Mouse (Mus musculus): ENCODE results near the gene Krt34. TPM values are rescaled to one million over a fixed set of nuclear protein-coding genes. Genes with fewer than 3 reads are reported as not detected.

The Krt34 gene
- total RNA-seq, 1 experiment: not detected

- no peak for DNase-seq (ENCODE audit: low read depth, low spot score)
- no peak overlapping the region for H3K4me3 ChIP-seq (ENCODE audit: insufficient read depth in 1 of 2, low read depth in 1 of 2, low read length in 2 of 2, poor library complexity in 1 of 2, severe bottlenecking in 1 of 2)
Observed at GRCm38 (mm10) chr11:99989881-99990405, 51.4 kb downstream of the Krt34 start.

GRCm38 (mm10) chr11:99988530-99988929, 52.8 kb downstream of the Krt34 start:
- H3K4me1 ChIP-seq (ENCODE audit: control insufficient read depth in 2 of 2, insufficient read depth in 2 of 2, low read length in 2 of 2, poor library complexity in 1 of 2): no peaks in the 10 kb centered on the region
- no peak overlapping the region for H3K27ac ChIP-seq (ENCODE audit: insufficient read depth, low read depth, low read length, poor library complexity, severe bottlenecking)
- no peaks in the 10 kb centered on the region for H3K36me3 ChIP-seq (ENCODE audit: control insufficient read depth, insufficient read depth, low read length, poor library complexity, severe bottlenecking)
- DNase-seq (ENCODE audit: low read depth, low spot score): no peak
- H3K4me3 ChIP-seq (ENCODE audit: insufficient read depth in 1 of 2, low read depth in 1 of 2, low read length in 2 of 2, poor library complexity in 1 of 2, severe bottlenecking in 1 of 2): no peak overlapping the region
- no peak for TF ChIP-seq ZNF384 (IDR thresholded peaks at IDR 0.05; ENCODE audit: low read depth, low read length)
- no peak for TF ChIP-seq HCFC1 (IDR thresholded peaks at IDR 0.05; ENCODE audit: borderline replicate concordance, insufficient read depth, low read length)
- no peak for TF ChIP-seq MAFK (IDR thresholded peaks at IDR 0.05; ENCODE audit: insufficient read depth, low read depth, low read length)
- TF ChIP-seq ZC3H11A (IDR thresholded peaks at IDR 0.05; ENCODE audit: borderline replicate concordance, low read depth, low read length): no peak
- TF ChIP-seq CHD2 (IDR thresholded peaks at IDR 0.05; ENCODE audit: low read depth, low read length): no peak
- H3K9me3 ChIP-seq (ENCODE audit: control insufficient read depth, insufficient read depth, low read depth, low read length): no peaks in the 10 kb centered on the region
- no peak overlapping the region for H3K9ac ChIP-seq (ENCODE audit: insufficient read depth, low read depth, low read length, poor library complexity, severe bottlenecking)
- in situ Hi-C loops (cut with MboI; ENCODE audit: low sequenced_read_pairs in 2 of 2, unreplicated experiment in 2 of 2): no loop called here

More at GRCm38 (mm10) chr11:99989881-99990405, 51.4 kb downstream of the Krt34 start:
- in situ Hi-C loops (cut with MboI; ENCODE audit: low sequenced_read_pairs in 2 of 2, unreplicated experiment in 2 of 2): no loop called here
- H3K4me1 ChIP-seq (ENCODE audit: control insufficient read depth in 2 of 2, insufficient read depth in 2 of 2, low read length in 2 of 2, poor library complexity in 1 of 2): no peaks in the 10 kb centered on the region
- H3K9ac ChIP-seq (ENCODE audit: insufficient read depth, low read depth, low read length, poor library complexity, severe bottlenecking): no peak overlapping the region
- no peaks in the 10 kb centered on the region for H3K9me3 ChIP-seq (ENCODE audit: control insufficient read depth, insufficient read depth, low read depth, low read length)
- no peak for TF ChIP-seq HCFC1 (IDR thresholded peaks at IDR 0.05; ENCODE audit: borderline replicate concordance, insufficient read depth, low read length)
- TF ChIP-seq MAFK (IDR thresholded peaks at IDR 0.05; ENCODE audit: insufficient read depth, low read depth, low read length): no peak
- no peak for TF ChIP-seq ZNF384 (IDR thresholded peaks at IDR 0.05; ENCODE audit: low read depth, low read length)
- TF ChIP-seq CHD2 (IDR thresholded peaks at IDR 0.05; ENCODE audit: low read depth, low read length): no peak
- no peak for TF ChIP-seq ZC3H11A (IDR thresholded peaks at IDR 0.05; ENCODE audit: borderline replicate concordance, low read depth, low read length)
- no peak overlapping the region for H3K27ac ChIP-seq (ENCODE audit: insufficient read depth, low read depth, low read length, poor library complexity, severe bottlenecking)
- no peaks in the 10 kb centered on the region for H3K36me3 ChIP-seq (ENCODE audit: control insufficient read depth, insufficient read depth, low read length, poor library complexity, severe bottlenecking)

Other genes with a start within 250 kb of the Krt34 start
- gene Gm11596, start 248.1 kb downstream of the Krt34 start, total RNA-seq (2012; rRNA removed): not detected in 2 replicates
- gene Gm11569, start 242.6 kb downstream of the Krt34 start, total RNA-seq (2012; rRNA removed): not detected in 2 replicates
- gene Gm11554, start 237.1 kb downstream of the Krt34 start, total RNA-seq (2012; rRNA removed): not detected in 2 replicates
- gene Krtap4-13, start 231.7 kb downstream of the Krt34 start, total RNA-seq (2012; rRNA removed): 1.3 and 1.5 TPM in 2 replicates
- gene Gm11564, start 225.9 kb downstream of the Krt34 start, total RNA-seq (2012; rRNA removed): 0.89 and 1.4 TPM in 2 replicates
- not detected in 2 replicates for gene 2300003K06Rik, start 203.5 kb downstream of the Krt34 start, total RNA-seq (2012; rRNA removed)
- not detected in 2 replicates for gene Krtap4-16, start 189.9 kb downstream of the Krt34 start, total RNA-seq (2012; rRNA removed)
- gene Gm11568, start 183.6 kb downstream of the Krt34 start, total RNA-seq (2012; rRNA removed): not detected in 2 replicates
- not detected in 2 replicates for gene Gm11559, start 177.1 kb downstream of the Krt34 start, total RNA-seq (2012; rRNA removed)
- not detected in 2 replicates for gene Krtap9-1, start 168.2 kb downstream of the Krt34 start, total RNA-seq (2012; rRNA removed)
- gene Gm11567, start 162.4 kb downstream of the Krt34 start, total RNA-seq (2012; rRNA removed): not detected in 2 replicates
- not detected in 2 replicates for gene Krtap31-1, start 133.6 kb downstream of the Krt34 start, total RNA-seq (2012; rRNA removed)
- not detected in 2 replicates for gene Gm11565, start 126.8 kb downstream of the Krt34 start, total RNA-seq (2012; rRNA removed)
- gene Krtap31-2, start 105.3 kb downstream of the Krt34 start, total RNA-seq (2012; rRNA removed): not detected in 2 replicates
- gene Krtap9-5, start 93.1 kb downstream of the Krt34 start, total RNA-seq (2012; rRNA removed): not detected in 2 replicates
- gene Krtap29-1, start 62.5 kb downstream of the Krt34 start, total RNA-seq (2012; rRNA removed): not detected in 2 replicates
- not detected in 2 replicates for gene Krtap16-1, start 55.0 kb downstream of the Krt34 start, total RNA-seq (2012; rRNA removed)
- not detected in 2 replicates for gene Krtap17-1, start 47.6 kb downstream of the Krt34 start, total RNA-seq (2012; rRNA removed)
- not detected in 2 replicates for gene Krt33a, start 25.3 kb downstream of the Krt34 start, total RNA-seq (2012; rRNA removed)
- not detected in 2 replicates for gene Krt33b, start 11.7 kb downstream of the Krt34 start, total RNA-seq (2012; rRNA removed)
- not detected in 2 replicates for gene Krt31, start 9.0 kb upstream of the Krt34 start, total RNA-seq (2012; rRNA removed)
- gene Krt32, start 46.7 kb upstream of the Krt34 start, total RNA-seq (2012; rRNA removed): not detected in 2 replicates
- gene Krt35, start 54.7 kb upstream of the Krt34 start, total RNA-seq (2012; rRNA removed): not detected in 2 replicates
- gene Krt36, start 64.1 kb upstream of the Krt34 start, total RNA-seq (2012; rRNA removed): 0.13 and 0.16 TPM in 2 replicates
- 0.71 and 1.1 TPM in 2 replicates for gene Krt13, start 80.0 kb upstream of the Krt34 start, total RNA-seq (2012; rRNA removed)
- 0.16 and 0.36 TPM in 2 replicates for gene Krt15, start 94.4 kb upstream of the Krt34 start, total RNA-seq (2012; rRNA removed)
- 53.4 and 79.9 TPM in 2 replicates for gene Krt19, start 107.1 kb upstream of the Krt34 start, total RNA-seq (2012; rRNA removed)
- gene Krt9, start 151.7 kb upstream of the Krt34 start, total RNA-seq (2012; rRNA removed): 0.09 and 0.11 TPM in 2 replicates
- 2.1 and 2.3 TPM in 2 replicates for gene Krt14, start 166.0 kb upstream of the Krt34 start, total RNA-seq (2012; rRNA removed)
- gene Krt16, start 207.3 kb upstream of the Krt34 start, total RNA-seq (2012; rRNA removed): 0.31 and 0.69 TPM in 2 replicates
- gene Krt17, start 219.5 kb upstream of the Krt34 start, total RNA-seq (2012; rRNA removed): 3.2 and 8.5 TPM in 2 replicates
- 21.7 and 42.5 TPM in 2 replicates for gene Krt42, start 228.3 kb upstream of the Krt34 start, total RNA-seq (2012; rRNA removed)

Data from ES-E14 (cell line).